Mouse (Mus musculus): ENCODE measurements around the gene Lmtk3. TPM values are rescaled to one million over a fixed set of nuclear protein-coding genes. Genes with fewer than 3 reads are reported as not detected.

The Lmtk3 gene
- total RNA-seq, 2 experiments from 2014 or later, result 0.14 TPM

GRCm38 (mm10) chr7:45782271-45782670 is 1.3 kb upstream of the Lmtk3 start:
- DNase-seq, result no peak
- intact Hi-C loops (cut with DNase I), result no loop called here

- intact Hi-C loops (cut with DNase I), result no loop called here
- no peak for DNase-seq
These were observed 1.2 kb downstream of the Lmtk3 start, which contains the start of gene Sult2b1 for GRCm38 (mm10) chr7:45784524-45785372. Sult2b1 (minus strand) TSS chr7:45784669.

- DNase-seq, result no peak
- intact Hi-C loops (cut with DNase I), result no loop called here
These were observed 2.0 kb downstream of the Lmtk3 start for GRCm38 (mm10) chr7:45785388-45786135.

- intact Hi-C loops (cut with DNase I), result no loop called here
- no peak for DNase-seq
These were observed 2.6 kb downstream of the Lmtk3 start for GRCm38 (mm10) chr7:45786136-45786578.

DNA sequence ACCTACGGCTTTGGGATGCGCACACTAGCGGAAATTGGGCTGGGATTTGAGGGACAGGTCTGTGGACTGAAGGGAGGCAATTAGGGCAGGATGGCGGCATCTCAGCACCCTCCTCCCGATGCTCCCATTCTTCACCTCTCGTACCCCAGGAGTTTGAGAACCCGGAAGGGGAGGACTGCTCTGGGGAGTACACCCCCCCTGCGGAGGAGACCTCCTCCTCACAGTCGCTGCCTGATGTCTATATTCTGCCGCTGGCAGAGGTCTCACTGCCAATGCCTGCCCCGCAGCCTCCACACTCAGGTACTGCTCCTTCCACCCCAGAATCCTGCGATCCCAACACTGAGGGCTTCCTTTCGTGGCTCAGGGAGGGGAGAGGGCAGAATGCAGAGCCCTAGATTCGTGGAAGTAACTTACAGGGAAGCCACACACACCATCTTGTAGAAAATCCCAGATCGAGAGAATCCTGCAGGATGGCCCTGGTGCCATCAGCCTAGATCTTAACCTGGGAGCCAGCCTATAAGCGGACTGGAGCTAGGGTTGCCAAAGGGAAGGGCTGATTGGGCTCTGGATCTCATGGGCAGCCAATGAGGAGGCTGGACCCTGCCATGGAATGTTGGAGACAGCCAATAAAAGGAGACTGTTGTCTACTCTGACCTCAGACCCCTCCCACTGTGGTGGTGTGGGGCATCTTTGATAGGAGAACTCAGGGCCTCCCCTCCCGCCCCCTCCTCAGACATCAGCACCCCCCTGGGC is 3.3 kb downstream of the Lmtk3 start:
- no peak for DNase-seq
- intact Hi-C loops (cut with DNase I), result no loop called here

- intact Hi-C loops (cut with DNase I), result no loop called here
- DNase-seq, result no peak
These were observed 4.1 kb downstream of the Lmtk3 start for GRCm38 (mm10) chr7:45787642-45788041.

- intact Hi-C loops (cut with DNase I), result no loop called here
- no peak for DNase-seq
These were observed 7.2 kb downstream of the Lmtk3 start for GRCm38 (mm10) chr7:45790721-45791120.

DNA sequence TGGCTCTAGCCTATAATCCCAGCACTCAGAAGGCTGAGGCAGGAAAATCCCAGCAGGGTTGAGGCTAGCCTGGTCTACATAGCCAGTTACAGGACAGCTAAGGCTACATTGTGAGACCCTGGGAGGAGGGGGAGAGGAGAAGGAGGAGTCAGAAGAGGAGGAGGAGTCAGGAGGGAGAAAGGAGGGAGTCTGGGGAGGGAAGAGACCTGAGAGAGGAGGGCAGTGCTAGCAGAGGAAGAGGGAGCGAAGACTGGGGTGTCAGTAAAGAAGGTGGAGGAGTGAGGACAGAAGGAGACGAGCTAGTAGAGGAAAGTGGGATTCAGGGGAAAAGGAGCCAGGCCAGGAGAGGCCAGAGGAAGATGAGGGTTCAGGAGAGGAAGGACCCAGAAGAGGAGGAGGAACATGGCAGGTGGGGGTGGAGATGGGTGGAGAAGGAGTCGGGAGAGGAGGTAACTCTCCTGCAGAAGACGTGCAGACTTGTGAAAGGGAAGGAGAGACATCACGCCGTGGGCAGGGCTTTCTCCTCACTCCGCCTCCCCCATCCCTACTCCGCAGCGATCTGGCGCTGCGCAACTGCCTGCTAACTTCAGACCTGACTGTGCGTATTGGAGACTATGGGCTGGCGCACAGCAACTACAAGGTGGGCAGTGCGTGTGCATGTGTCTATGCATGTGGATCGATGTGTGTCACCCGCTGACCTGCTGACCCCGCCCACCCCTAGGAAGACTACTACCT is 8.4 kb downstream of the Lmtk3 start:
- no peak for DNase-seq
- intact Hi-C loops (cut with DNase I), result no loop called here

DNA sequence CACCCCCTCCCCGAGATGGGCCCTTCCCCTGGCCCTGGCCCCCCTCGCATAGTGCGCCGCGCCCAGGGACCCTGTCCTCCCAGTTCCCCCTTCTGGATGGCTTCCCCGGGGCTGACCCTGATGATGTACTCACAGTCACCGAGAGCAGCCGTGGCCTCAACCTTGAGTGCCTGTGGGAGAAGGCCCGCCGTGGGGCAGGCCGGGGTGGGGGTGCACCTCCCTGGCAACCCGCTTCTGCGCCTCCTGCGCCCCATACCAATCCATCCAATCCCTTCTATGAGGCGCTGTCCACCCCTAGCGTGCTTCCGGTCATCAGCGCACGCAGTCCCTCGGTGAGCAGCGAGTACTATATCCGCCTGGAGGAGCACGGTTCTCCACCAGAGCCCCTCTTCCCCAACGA is 9.7 kb downstream of the Lmtk3 start:
- no peak for DNase-seq
- intact Hi-C loops (cut with DNase I), result no loop called here

GRCm38 (mm10) chr7:45793969-45794585 is 10.5 kb downstream of the Lmtk3 start:
- intact Hi-C loops (cut with DNase I), result no loop called here

GRCm38 (mm10) chr7:45794971-45795370 is 11.4 kb downstream of the Lmtk3 start:
- no peak for DNase-seq
- intact Hi-C loops (cut with DNase I), result no loop called here

More at GRCm38 (mm10) chr7:45793969-45794585, 10.5 kb downstream of the Lmtk3 start:
- no peak for DNase-seq

DNA sequence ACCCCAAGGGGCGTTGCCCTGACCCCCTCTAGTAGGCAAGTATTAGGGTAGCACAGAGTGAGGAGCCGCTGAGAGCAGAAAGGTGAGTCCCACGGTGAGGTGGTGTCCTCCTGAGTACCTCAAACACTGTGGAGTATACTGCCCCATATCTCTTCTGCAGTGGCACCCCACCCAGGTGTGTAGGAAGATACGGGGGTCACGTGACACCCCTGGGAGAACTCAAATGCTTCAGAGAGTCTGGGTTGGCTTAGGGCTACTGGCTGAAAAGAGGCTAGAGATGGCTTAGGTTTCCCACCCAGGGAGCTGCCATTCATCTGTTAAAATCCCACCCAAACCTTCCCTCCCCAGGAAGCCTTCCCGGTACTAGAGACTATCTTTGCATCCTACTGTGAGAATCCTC is 13.4 kb downstream of the Lmtk3 start:
- no peak for DNase-seq
- intact Hi-C loops (cut with DNase I), result no loop called here

- intact Hi-C loops (cut with DNase I), result no loop called here
- no peak for DNase-seq
These were observed 14.3 kb downstream of the Lmtk3 start for GRCm38 (mm10) chr7:45797661-45798510.

GRCm38 (mm10) chr7:45798511-45798836 is 14.9 kb downstream of the Lmtk3 start:
- DNase-seq, result no peak
- intact Hi-C loops (cut with DNase I), result no loop called here

DNA sequence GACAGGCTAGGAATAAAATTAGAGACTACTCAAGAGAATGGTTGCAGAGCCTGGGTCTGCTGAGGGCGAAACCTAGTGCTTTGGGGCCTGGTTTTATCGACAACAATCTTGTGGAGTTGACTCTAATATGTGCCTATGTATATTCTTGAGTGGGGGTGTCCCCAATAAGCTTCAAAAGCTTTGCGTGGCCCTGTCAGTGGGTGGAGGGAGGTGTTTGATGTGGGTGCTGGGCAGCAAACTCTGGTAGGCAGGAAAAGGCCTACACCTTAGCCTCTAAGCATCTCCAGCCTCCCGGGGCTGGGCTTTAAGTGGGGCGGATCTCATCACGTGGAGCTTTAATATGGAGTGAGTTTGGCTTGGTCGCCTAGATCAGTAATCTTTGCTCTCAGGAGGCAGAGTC is 15.4 kb downstream of the Lmtk3 start:
- no peak for DNase-seq
- intact Hi-C loops (cut with DNase I), result no loop called here

DNA sequence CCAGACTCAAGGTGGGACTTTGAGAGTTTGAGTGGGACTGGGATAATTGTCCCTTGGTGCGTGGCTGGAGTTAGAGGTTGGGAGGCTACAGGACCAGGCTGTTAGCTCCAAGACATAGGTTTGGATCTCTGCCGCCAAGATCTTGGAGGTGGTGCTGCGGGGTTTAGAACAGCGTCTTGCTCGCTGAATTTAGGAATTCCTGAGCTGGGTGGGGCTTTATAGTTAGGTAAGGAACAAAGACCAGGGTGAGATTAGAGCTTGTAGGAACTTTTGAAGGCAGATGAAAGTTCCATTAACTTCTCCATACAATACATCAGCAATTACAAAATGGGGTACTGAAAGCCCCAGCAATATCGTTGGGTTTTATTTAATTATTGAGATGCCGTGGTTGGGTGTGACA is 16.5 kb downstream of the Lmtk3 start:
- intact Hi-C loops (cut with DNase I), result loop anchor here (5.0 kb wide), 1 partner anchor 137 kb away; no protein-coding TSS in a partner anchor
- no peak for DNase-seq

GRCm38 (mm10) chr7:45800546-45801204 is 17.1 kb downstream of the Lmtk3 start:
- no peak for DNase-seq
- intact Hi-C loops (cut with DNase I), result loop anchor here (1.0 to 5.0 kb wide), 2 partner anchors 61 to 137 kb away; no protein-coding TSS in a partner anchor

GRCm38 (mm10) chr7:45801348-45801747 is 17.8 kb downstream of the Lmtk3 start:
- peak; percentile 90 to 95 for DNase-seq
- intact Hi-C loops (cut with DNase I), result loop anchor here (1.0 to 5.0 kb wide), 2 partner anchors 62 to 136 kb away; no protein-coding TSS in a partner anchor

All from heart, postnatal 36 days (tissue).